Mouse (Mus musculus) right cerebral cortex, adult 2 months (tissue): ENCODE results near the gene Cela2a.

Source experiments
- DNase-seq, 2 experiments: peaks; one replicate each; pipeline ENCODE4 v3.0.0; 2021 to 2022; ENCODE audit warnings: low spot score in 2 of 2

Gene Cela2a

DNA sequence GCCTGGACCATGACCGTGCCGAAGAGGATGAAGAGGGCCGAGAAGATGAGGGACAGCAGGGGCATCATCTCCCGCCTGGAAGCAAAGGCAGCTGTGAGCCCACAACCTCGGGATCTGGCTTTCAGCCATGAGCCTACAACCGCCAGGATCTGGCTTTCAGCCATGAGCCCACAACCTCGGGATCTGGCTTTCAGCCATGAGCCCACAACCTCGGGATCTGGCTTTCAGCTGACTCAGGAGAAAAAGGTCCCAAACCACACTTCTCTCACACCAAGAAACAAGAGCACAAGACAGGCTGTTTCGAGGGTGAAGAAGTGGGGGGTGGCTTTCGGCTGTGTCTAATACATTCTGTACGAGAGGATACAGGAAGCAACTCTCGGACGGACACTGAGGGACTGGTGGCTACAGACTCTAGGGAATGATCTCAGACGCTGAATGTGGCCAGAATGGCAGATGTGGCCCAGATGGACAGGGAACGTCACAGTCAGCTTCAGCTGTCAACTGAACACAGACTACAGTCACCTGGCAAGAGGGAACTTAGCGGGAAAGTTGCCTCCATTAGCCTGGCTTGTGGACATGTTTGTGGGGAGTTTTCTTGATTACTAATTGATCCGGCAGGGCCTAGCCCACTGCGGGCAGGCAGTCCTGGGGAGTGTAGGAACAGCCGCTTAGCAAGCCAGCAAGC is 59.1 kb downstream of the Cela2a start:
- peak in 1 of 2 experiments; percentile 30 for DNase-seq

DNA sequence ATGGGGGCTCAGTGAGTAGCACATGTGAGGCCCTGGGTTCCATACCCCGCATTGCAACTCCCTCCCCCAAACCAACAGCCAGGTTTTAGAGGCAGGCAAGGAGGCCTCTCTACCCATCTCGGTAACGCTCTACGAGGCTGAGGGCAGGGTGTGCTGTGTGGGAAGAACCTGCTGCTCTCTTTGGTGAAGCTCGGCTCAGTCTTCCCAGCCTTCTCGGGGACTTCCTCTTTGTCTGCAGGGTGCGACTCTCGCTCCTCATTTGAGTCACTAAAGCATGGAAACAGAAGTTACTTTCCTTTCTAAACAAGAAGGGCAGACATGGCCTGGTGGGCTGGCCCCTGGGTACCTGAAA is 59.7 kb downstream of the Cela2a start:
- peak in 1 of 2 experiments; percentile 31 for DNase-seq

DNA sequence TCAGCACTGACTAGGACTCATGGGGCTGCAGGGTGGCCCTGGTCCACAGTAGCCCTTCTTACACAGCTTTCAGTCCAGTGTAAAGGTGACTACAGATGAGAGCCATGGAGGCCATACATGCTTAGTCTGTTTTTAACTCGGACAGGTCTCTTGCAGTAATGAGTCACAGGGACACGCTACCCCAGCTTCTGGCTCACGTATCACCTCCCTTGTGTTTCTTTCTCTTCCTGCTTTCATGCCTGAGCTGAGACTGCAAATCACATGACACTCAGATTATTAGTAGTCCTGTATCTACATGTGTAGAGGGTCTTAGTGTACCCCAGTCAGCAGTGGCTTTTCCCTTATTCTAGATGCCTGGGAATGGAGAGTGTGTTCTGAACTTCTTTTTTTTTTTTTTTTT is 61.0 kb downstream of the Cela2a start:
- DNase-seq = no peak
